Mouse (Mus musculus): ENCODE results near the gene Pgm1. TPM values are rescaled to one million over a fixed set of nuclear protein-coding genes. Genes with fewer than 3 reads are reported as not detected.
A peak's percentile ranks its signal among the peaks of the same experiment; 100 is the strongest.

The Pgm1 gene
- total and polyA plus RNA-seq, 3 experiments: 54.0 to 97.9 (median 95.7) TPM

DNA sequence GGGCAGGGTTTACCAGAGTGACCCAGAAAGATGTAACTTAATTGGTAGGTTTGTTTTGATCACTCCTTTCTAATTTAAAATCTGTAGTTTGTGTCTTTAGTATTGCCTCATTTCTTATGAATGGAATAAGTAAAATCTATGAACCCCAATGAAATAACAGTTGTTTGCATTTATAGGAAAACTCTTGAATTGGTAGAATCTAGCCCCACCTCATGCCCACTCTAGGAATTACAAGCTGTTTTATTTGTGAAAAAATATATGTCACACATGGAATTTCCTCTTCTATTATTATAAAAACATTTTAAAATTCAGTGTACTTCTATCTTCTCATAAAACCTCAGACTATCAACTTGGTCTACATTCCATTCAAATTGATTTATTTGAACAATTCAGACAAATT, 47.3 kb upstream of the Pgm1 start:
- DNase-seq (ENCODE audit: extremely low read depth): peak; percentile 6
- in situ Hi-C loops (cut with MboI; ENCODE audit: low pct_ligation_motif_present, low pct_unique_long_range_greater_than_20kb, low sequenced_read_pairs): no loop called here
- no peaks in the 10 kb centered on the region for H3K27me3 ChIP-seq (replicated peaks)

DNA sequence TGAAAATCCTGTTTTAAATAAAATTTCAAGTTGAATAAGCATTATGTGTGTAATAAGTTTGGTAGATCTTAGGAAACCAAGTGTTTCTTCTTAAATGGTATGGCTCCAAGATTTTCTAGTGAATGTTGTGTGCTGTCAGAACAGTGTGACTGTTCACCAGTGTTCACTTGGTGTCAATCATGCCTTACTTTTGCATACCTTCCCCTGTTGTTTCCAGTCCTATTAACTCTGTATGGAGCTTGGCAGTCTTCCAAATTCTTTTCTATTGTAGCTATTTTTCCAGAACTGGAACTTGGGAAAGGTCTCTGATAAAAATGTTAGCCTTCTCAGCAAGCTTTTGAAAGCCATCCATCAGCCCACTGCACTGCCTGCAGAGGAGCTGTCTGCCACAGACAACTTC, 46.8 kb upstream of the Pgm1 start:
- in situ Hi-C loops (cut with MboI; ENCODE audit: low pct_ligation_motif_present, low pct_unique_long_range_greater_than_20kb, low sequenced_read_pairs): no loop called here
- H3K4me3 ChIP-seq (replicated peaks in 1 of 3; ENCODE audit: low read depth in 2 of 3, low read length in 2 of 3, poor library complexity in 1 of 3): no peak overlapping the region
- H3K9ac ChIP-seq (ENCODE audit: insufficient read depth, low read depth): no peak overlapping the region
- no peak for DNase-seq (ENCODE audit: extremely low read depth)
- H3K4me2 ChIP-seq (ENCODE audit: insufficient read depth, low read depth, poor library complexity, severe bottlenecking): no peak overlapping the region
- no peaks in the 10 kb centered on the region for H3K27me3 ChIP-seq (replicated peaks)
- H3K9me3 ChIP-seq (replicated peaks; ENCODE audit: low read length): no peaks in the 10 kb centered on the region
- dilution Hi-C loops (cut with MboI; ENCODE audit: extremely low pct_ligation_motif_present, extremely low pct_unique_long_range_greater_than_20kb, low sequenced_read_pairs): no loop called here
- no peak overlapping the region for H3K27ac ChIP-seq (ENCODE audit: insufficient read depth, low read depth)
- TF ChIP-seq TBP (conservative IDR thresholded peaks at IDR 0.05; ENCODE audit: low read depth, low read length) (no peak), ZKSCAN1 (IDR thresholded peaks at IDR 0.05; ENCODE audit: borderline replicate concordance, low read depth, low read length) (no peak), RAD21 (IDR thresholded peaks at IDR 0.05; ENCODE audit: low read depth, low read length) (no peak), GABPA (IDR thresholded peaks at IDR 0.05; ENCODE audit: insufficient replicate concordance, low read depth, low read length) (no peak), KAT2A (IDR thresholded peaks at IDR 0.05; ENCODE audit: insufficient replicate concordance, low read length) (no peak), ZNF384 (IDR thresholded peaks at IDR 0.05; ENCODE audit: low read depth, low read length) (no peak), MEF2A (IDR thresholded peaks at IDR 0.05; ENCODE audit: borderline replicate concordance, low read depth, low read length) (no peak), NRF1 (IDR thresholded peaks at IDR 0.05; ENCODE audit: low read depth, low read length) (no peak), POLR2AphosphoS2 (IDR thresholded peaks at IDR 0.05; ENCODE audit: low read depth, low read length) (no peak), TCF12 (IDR thresholded peaks at IDR 0.05; ENCODE audit: low read depth, low read length) (no peak), USF1 (IDR thresholded peaks at IDR 0.05; ENCODE audit: low read depth, low read length) (no peak), USF2 (conservative IDR thresholded peaks at IDR 0.05; ENCODE audit: low read depth, low read length) (no peak), UBTF (IDR thresholded peaks at IDR 0.05; ENCODE audit: low read depth, low read length) (no peak)
- H3K36me3 ChIP-seq (replicated peaks in 1 of 2; ENCODE audit: control insufficient read depth in 1 of 2, insufficient read depth in 1 of 2, low read length in 1 of 2): peaks cover 4 to 12% of the 10 kb centered on the region in 2 experiments
- no peaks in the 10 kb centered on the region for H3K4me1 ChIP-seq (ENCODE audit: control insufficient read depth in 1 of 2, insufficient read depth in 2 of 2)
- H3K79me2 ChIP-seq (replicated peaks; ENCODE audit: control insufficient read depth, extremely low read depth, insufficient read depth, poor library complexity, severe bottlenecking): no peaks in the 10 kb centered on the region

More for the DNA sequence above, 47.3 kb upstream of the Pgm1 start:
- Histone ChIP-seq H3K9ac (ENCODE audit: insufficient read depth, low read depth) (no peak overlapping the region), H3K79me2 (replicated peaks; ENCODE audit: control insufficient read depth, extremely low read depth, insufficient read depth, poor library complexity, severe bottlenecking) (no peaks in the 10 kb centered on the region), H3K4me1 (ENCODE audit: control insufficient read depth in 1 of 2, insufficient read depth in 2 of 2) (no peaks in the 10 kb centered on the region), H3K36me3 (replicated peaks in 1 of 2; ENCODE audit: control insufficient read depth in 1 of 2, insufficient read depth in 1 of 2, low read length in 1 of 2) (peaks cover 4 to 13% of the 10 kb centered on the region in 2 experiments), H3K9me3 (replicated peaks; ENCODE audit: low read length) (no peaks in the 10 kb centered on the region), H3K27ac (ENCODE audit: insufficient read depth, low read depth) (no peak overlapping the region), H3K4me2 (ENCODE audit: insufficient read depth, low read depth, poor library complexity, severe bottlenecking) (no peak overlapping the region), H3K4me3 (replicated peaks in 1 of 3; ENCODE audit: low read depth in 2 of 3, low read length in 2 of 3, poor library complexity in 1 of 3) (no peak overlapping the region)
- TF ChIP-seq MEF2A (IDR thresholded peaks at IDR 0.05; ENCODE audit: borderline replicate concordance, low read depth, low read length): no peak
- peak in 1 of 2 experiments; percentile 64; a peak in 2 of 4 replicates for TF ChIP-seq CTCF (conservative IDR thresholded peaks at IDR 0.05 in 1 of 2, IDR thresholded peaks at IDR 0.05 in 1 of 2; ENCODE audit: low read depth in 2 of 2, low read length in 2 of 2)
- TF ChIP-seq GABPA (IDR thresholded peaks at IDR 0.05; ENCODE audit: insufficient replicate concordance, low read depth, low read length): no peak
- no peak for TF ChIP-seq ETS1 (conservative IDR thresholded peaks at IDR 0.05; ENCODE audit: low read depth, low read length)
- peak; percentile 46 for TF ChIP-seq SMC3 (IDR thresholded peaks at IDR 0.05; ENCODE audit: low read depth, low read length)
- TF ChIP-seq RAD21 (IDR thresholded peaks at IDR 0.05; ENCODE audit: low read depth, low read length): peak; percentile 78
- no peak for TF ChIP-seq CHD2 (IDR thresholded peaks at IDR 0.05; ENCODE audit: low read length)
- dilution Hi-C loops (cut with MboI; ENCODE audit: extremely low pct_ligation_motif_present, extremely low pct_unique_long_range_greater_than_20kb, low sequenced_read_pairs): no loop called here
